Mouse (Mus musculus): ENCODE measurements around the gene Scfd2. TPM values are rescaled to one million over a fixed set of nuclear protein-coding genes. Genes with fewer than 3 reads are reported as not detected.
A peak's percentile ranks its signal among the peaks of the same experiment; 100 is the strongest.

Gene Scfd2
- polyA plus RNA-seq, 1 experiment from 2014 or later = 15.2 TPM

DNA sequence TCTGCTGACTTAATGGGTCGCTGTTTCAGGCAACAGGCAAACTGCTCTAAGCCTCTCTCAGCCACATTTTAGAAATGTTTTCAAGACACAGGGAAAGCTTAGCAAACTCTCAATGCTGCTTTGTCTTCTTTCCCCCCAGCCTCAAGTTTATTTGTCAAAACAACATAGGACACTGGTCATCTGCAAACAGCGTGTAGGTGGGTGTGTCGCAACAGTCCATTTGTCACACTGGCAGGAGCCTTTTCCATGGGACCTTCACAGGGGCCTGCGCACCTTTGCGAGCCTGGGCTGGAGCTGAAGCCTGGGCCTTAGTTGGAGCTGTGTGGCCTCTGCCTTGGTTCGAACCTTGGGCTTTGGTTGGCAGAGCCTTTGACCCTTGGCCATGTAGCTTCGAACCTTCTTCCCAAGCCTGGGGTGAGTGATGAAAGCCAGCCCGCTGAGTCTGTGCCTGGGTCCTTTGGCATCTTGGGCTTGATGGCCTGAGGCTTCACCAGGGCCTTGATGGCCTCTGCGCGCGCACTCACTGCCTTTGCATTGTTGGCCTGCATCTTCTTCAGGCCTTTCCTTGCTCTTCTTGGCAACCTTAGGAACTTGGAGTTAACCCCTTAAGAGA lies 215.1 kb downstream of the Scfd2 start:
- no peak for ATAC-seq (ENCODE audit: low FRiP score, low TSS enrichment)
- Histone ChIP-seq H3K9ac (ENCODE audit: low read length) (no peak overlapping the region), H3K36me3 (ENCODE audit: control insufficient read depth, insufficient read depth, low read length) (no peaks in the 10 kb centered on the region), H3K4me1 (replicated peaks; ENCODE audit: control insufficient read depth, insufficient read depth) (no peaks in the 10 kb centered on the region), H3K27ac (replicated peaks) (no peak overlapping the region), H3K27me3 (ENCODE audit: control insufficient read depth, insufficient read depth, low read length) (no peaks in the 10 kb centered on the region), H3K4me3 (ENCODE audit: low read depth, low read length) (no peak overlapping the region), H3K9me3 (ENCODE audit: control insufficient read depth, low read length) (no peaks in the 10 kb centered on the region), H3K4me2 (replicated peaks; ENCODE audit: low read depth) (no peak overlapping the region)
- 86% methylated on average over 11 of the region's 11 CpGs for WGBS
- no peak for TF ChIP-seq EP300 (optimal IDR thresholded peaks at IDR 0.05)
- TF ChIP-seq CTCF (IDR thresholded peaks at IDR 0.05; ENCODE audit: low read depth) = no peak
- no peak for DNase-seq (ENCODE audit: low spot score)

- DNase-seq (ENCODE audit: low spot score) (no peak), ATAC-seq (ENCODE audit: low FRiP score, low TSS enrichment) (no peak; the same call in 1 of the 2 replicates)
- H3K4me3 ChIP-seq (ENCODE audit: low read depth, low read length) = no peak overlapping the region
- no peaks in the 10 kb centered on the region for H3K36me3 ChIP-seq (ENCODE audit: control insufficient read depth, insufficient read depth, low read length)
- no peak for TF ChIP-seq EP300 (optimal IDR thresholded peaks at IDR 0.05)
- no peak for TF ChIP-seq CTCF (IDR thresholded peaks at IDR 0.05; ENCODE audit: low read depth)
- H3K4me2 ChIP-seq (replicated peaks; ENCODE audit: low read depth) = no peak overlapping the region
- H3K9ac ChIP-seq (ENCODE audit: low read length) = no peak overlapping the region
- H3K4me1 ChIP-seq (replicated peaks; ENCODE audit: control insufficient read depth, insufficient read depth) = no peaks in the 10 kb centered on the region
- no peak overlapping the region for H3K27ac ChIP-seq (replicated peaks)
- H3K27me3 ChIP-seq (ENCODE audit: control insufficient read depth, insufficient read depth, low read length) = no peaks in the 10 kb centered on the region
- H3K9me3 ChIP-seq (ENCODE audit: control insufficient read depth, low read length) = no peaks in the 10 kb centered on the region
- WGBS = 52% methylated on average over 12 of the region's 12 CpGs
These were observed 215.9 kb downstream of the Scfd2 start for GRCm38 (mm10) chr5:74315471-74316245.

GRCm38 (mm10) chr5:74314501-74314900 lies 217.1 kb downstream of the Scfd2 start:
- Histone ChIP-seq H3K9ac (ENCODE audit: low read length) (no peak overlapping the region), H3K4me2 (replicated peaks; ENCODE audit: low read depth) (no peak overlapping the region), H3K4me3 (ENCODE audit: low read depth, low read length) (no peak overlapping the region), H3K27me3 (ENCODE audit: control insufficient read depth, insufficient read depth, low read length) (no peaks in the 10 kb centered on the region), H3K27ac (replicated peaks) (no peak overlapping the region), H3K36me3 (ENCODE audit: control insufficient read depth, insufficient read depth, low read length) (no peaks in the 10 kb centered on the region), H3K9me3 (ENCODE audit: control insufficient read depth, low read length) (no peaks in the 10 kb centered on the region), H3K4me1 (replicated peaks; ENCODE audit: control insufficient read depth, insufficient read depth) (no peaks in the 10 kb centered on the region)
- no peak for ATAC-seq (ENCODE audit: low FRiP score, low TSS enrichment)
- TF ChIP-seq EP300 (optimal IDR thresholded peaks at IDR 0.05) (no peak), CTCF (IDR thresholded peaks at IDR 0.05; ENCODE audit: low read depth) (no peak)
- no peak for DNase-seq (ENCODE audit: low spot score)
- 88% methylated on average over 6 of the region's 6 CpGs for WGBS

GRCm38 (mm10) chr5:74313542-74313941 lies 218.0 kb downstream of the Scfd2 start:
- DNase-seq (ENCODE audit: low spot score) = no peak
- 88% methylated on average over 7 of the region's 7 CpGs for whole genome bisulfite sequencing

GRCm38 (mm10) chr5:74311865-74312264 lies 219.7 kb downstream of the Scfd2 start:
- no peak overlapping the region for H3K9ac ChIP-seq (ENCODE audit: low read length)
- DNase-seq (ENCODE audit: low spot score) = no peak
- H3K4me3 ChIP-seq (ENCODE audit: low read depth, low read length) = no peak overlapping the region
- peak; percentile 35; the same call in 1 of the 2 replicates for ATAC-seq (ENCODE audit: low FRiP score, low TSS enrichment)
- no peaks in the 10 kb centered on the region for H3K4me1 ChIP-seq (replicated peaks; ENCODE audit: control insufficient read depth, insufficient read depth)
- H3K27ac ChIP-seq (replicated peaks) = 0 out of 2 replicates have a peak overlapping the region, but pooled peaks have one; percentile 30
- no peaks in the 10 kb centered on the region for H3K9me3 ChIP-seq (ENCODE audit: control insufficient read depth, low read length)
- H3K27me3 ChIP-seq (ENCODE audit: control insufficient read depth, insufficient read depth, low read length) = no peaks in the 10 kb centered on the region
- H3K4me2 ChIP-seq (replicated peaks; ENCODE audit: low read depth) = no peak overlapping the region
- 47% methylated on average over 6 of the region's 6 CpGs for WGBS
- no peaks in the 10 kb centered on the region for H3K36me3 ChIP-seq (ENCODE audit: control insufficient read depth, insufficient read depth, low read length)
- TF ChIP-seq CTCF (IDR thresholded peaks at IDR 0.05; ENCODE audit: low read depth) (no peak), EP300 (optimal IDR thresholded peaks at IDR 0.05) (no peak)

More at GRCm38 (mm10) chr5:74313542-74313941, 218.0 kb downstream of the Scfd2 start:
- H3K4me1 ChIP-seq (replicated peaks; ENCODE audit: control insufficient read depth, insufficient read depth) = no peaks in the 10 kb centered on the region
- no peak for TF ChIP-seq EP300 (optimal IDR thresholded peaks at IDR 0.05)
- no peak for TF ChIP-seq CTCF (IDR thresholded peaks at IDR 0.05; ENCODE audit: low read depth)
- no peak overlapping the region for H3K27ac ChIP-seq (replicated peaks)
- no peak overlapping the region for H3K4me3 ChIP-seq (ENCODE audit: low read depth, low read length)
- no peaks in the 10 kb centered on the region for H3K9me3 ChIP-seq (ENCODE audit: control insufficient read depth, low read length)
- no peaks in the 10 kb centered on the region for H3K27me3 ChIP-seq (ENCODE audit: control insufficient read depth, insufficient read depth, low read length)
- H3K36me3 ChIP-seq (ENCODE audit: control insufficient read depth, insufficient read depth, low read length) = no peaks in the 10 kb centered on the region
- ATAC-seq (ENCODE audit: low FRiP score, low TSS enrichment) = no peak
- no peak overlapping the region for H3K9ac ChIP-seq (ENCODE audit: low read length)
- H3K4me2 ChIP-seq (replicated peaks; ENCODE audit: low read depth) = no peak overlapping the region

All from stomach, postnatal 0 days (tissue).